Mouse (Mus musculus) MEL (cell line): ENCODE measurements around the gene Olfr551. TPM values are rescaled to one million over a fixed set of nuclear protein-coding genes. Genes with fewer than 3 reads are reported as not detected.

Experiments used
- DNase-seq: peaks from one replicate; pipeline ENCODE4 v3.0.0; 2011; ENCODE audit warnings: low read depth, low spot score
- H3K27ac ChIP-seq: 2 replicates; pipeline ENCODE4 v1.5.1; 2012; ENCODE audit warnings: low read depth, mild to moderate bottlenecking, control low read depth, low read length, moderate library complexity; ENCODE audit not compliant: control insufficient read depth
- H3K27me3 ChIP-seq, 2 experiments: fragments of 150-350 bp in 1 of 2; sonication (generic) in 1 of 2; 2 replicates each; pipeline ENCODE4 v1.6.1; 2012; ENCODE audit warnings: low read length in 2 of 2, mild to moderate bottlenecking in 2 of 2, improper control_type of control experiment in 1 of 2, moderate library complexity in 1 of 2; ENCODE audit not compliant: insufficient read depth in 2 of 2, control insufficient read depth in 1 of 2
- H3K36me3 ChIP-seq, 2 experiments: 2 replicates each; pipeline ENCODE4 v1.6.1; 2012 to 2014; ENCODE audit warnings: low read length in 2 of 2, improper control_type of control experiment in 1 of 2, inconsistent platforms in 1 of 2, mild to moderate bottlenecking in 1 of 2; ENCODE audit not compliant: insufficient read depth in 2 of 2, control insufficient read depth in 1 of 2
- H3K4me1 ChIP-seq, 2 experiments: fragments of 150-350 bp in 1 of 2; sonication (generic) in 1 of 2; 2 replicates each; pipeline ENCODE4 v1.6.1; 2012; ENCODE audit warnings: low read length in 2 of 2, improper control_type of control experiment in 1 of 2, mild to moderate bottlenecking in 1 of 2; ENCODE audit not compliant: insufficient read depth in 2 of 2, control insufficient read depth in 1 of 2
- H3K4me3 ChIP-seq, 2 experiments: fragments of 150-350 bp in 1 of 2; sonication (generic) in 1 of 2; 2 replicates each; pipeline ENCODE4 v1.5.1; 2012; ENCODE audit warnings: low read depth in 2 of 2, low read length in 2 of 2, mild to moderate bottlenecking in 2 of 2, moderate library complexity in 2 of 2, control low read depth in 1 of 2, improper control_type of control experiment in 1 of 2; ENCODE audit not compliant: control insufficient read depth in 1 of 2, insufficient read depth in 1 of 2
- H3K79me2 ChIP-seq: 2 replicates; pipeline ENCODE4 v1.6.1; 2012; ENCODE audit warnings: mild to moderate bottlenecking, low read length, moderate library complexity; ENCODE audit not compliant: control insufficient read depth, poor library complexity, insufficient read depth
- H3K9ac ChIP-seq: 2 replicates; pipeline ENCODE4 v1.6.1; 2012; ENCODE audit warnings: low read depth, mild to moderate bottlenecking, control low read depth, low read length, moderate library complexity; ENCODE audit not compliant: control insufficient read depth, poor library complexity, severe bottlenecking
- H3K9me3 ChIP-seq: fragments of 150-350 bp; sonication (generic); replicated peaks from 2 replicates; pipeline ENCODE4 v1.6.1; 2012; ENCODE audit warnings: mild to moderate bottlenecking, low read length, improper control_type of control experiment, moderate library complexity; ENCODE audit not compliant: insufficient read depth
- BHLHE40 ChIP-seq: IDR thresholded peaks from 2 replicates; pipeline ENCODE4 v1.6.1; 2012; ENCODE audit warnings: low read depth, mild to moderate bottlenecking, inconsistent platforms, low read length, improper control_type of control experiment, borderline replicate concordance
- CTCF ChIP-seq, 3 experiments: IDR thresholded peaks in 2 of 3; conservative IDR thresholded peaks in 1 of 3; 2 replicates each; pipeline ENCODE4 v1.5.1; 2011 to 2012; ENCODE audit warnings: low read length in 3 of 3, low read depth in 2 of 3, mild to moderate bottlenecking in 2 of 3, improper control_type of control experiment in 1 of 3, inconsistent platforms in 1 of 3, mixed read lengths in 1 of 3, moderate library complexity in 1 of 3; ENCODE audit not compliant: control insufficient read depth in 1 of 3, insufficient read depth in 1 of 3, poor library complexity in 1 of 3, severe bottlenecking in 1 of 3
- ELF1 ChIP-seq: IDR thresholded peaks from 2 replicates; pipeline ENCODE4 v1.6.1; 2014; ENCODE audit warnings: low read depth, mild to moderate bottlenecking, inconsistent platforms, low read length, improper control_type of control experiment, moderate library complexity
- ETS1 ChIP-seq: IDR thresholded peaks from 2 replicates; pipeline ENCODE4 v1.6.1; 2012; ENCODE audit warnings: low read depth, mild to moderate bottlenecking, inconsistent platforms, low read length, improper control_type of control experiment, moderate library complexity
- HCFC1 ChIP-seq: IDR thresholded peaks from 2 replicates; pipeline ENCODE4 v1.6.1; 2012; ENCODE audit warnings: low read depth, mild to moderate bottlenecking, inconsistent platforms, low read length, improper control_type of control experiment, moderate library complexity
- MAFK ChIP-seq: IDR thresholded peaks from 2 replicates; pipeline ENCODE4 v1.6.1; 2011; ENCODE audit warnings: low read depth, mild to moderate bottlenecking, low read length, improper control_type of control experiment, borderline replicate concordance
- MEF2A ChIP-seq: IDR thresholded peaks from 2 replicates; pipeline ENCODE4 v1.6.1; 2014; ENCODE audit warnings: low read depth, mild to moderate bottlenecking, inconsistent platforms, low read length, improper control_type of control experiment; ENCODE audit not compliant: poor library complexity, insufficient replicate concordance, severe bottlenecking; ENCODE audit errors: extremely low read depth
- MXI1 ChIP-seq: IDR thresholded peaks from 2 replicates; pipeline ENCODE4 v1.6.1; 2011; ENCODE audit warnings: mild to moderate bottlenecking, low read depth, low read length, improper control_type of control experiment
- MYC ChIP-seq: IDR thresholded peaks from 2 replicates; pipeline ENCODE4 v1.6.1; 2011; ENCODE audit warnings: low read depth, mild to moderate bottlenecking, low read length, improper control_type of control experiment, moderate library complexity
- POLR2A ChIP-seq, 2 experiments: IDR thresholded peaks; 2 replicates each; pipeline ENCODE4 v1.6.1; 2011 to 2012; ENCODE audit warnings: low read length in 2 of 2, mild to moderate bottlenecking in 2 of 2, control low read depth in 1 of 2, improper control_type of control experiment in 1 of 2, low read depth in 1 of 2, moderate library complexity in 1 of 2; ENCODE audit not compliant: control insufficient read depth in 1 of 2, insufficient read depth in 1 of 2, poor library complexity in 1 of 2
- POLR2AphosphoS5 ChIP-seq: IDR thresholded peaks from 2 replicates; pipeline ENCODE4 v1.6.1; 2012; ENCODE audit warnings: low read depth, borderline replicate concordance, mild to moderate bottlenecking, inconsistent platforms, low read length, moderate library complexity, mixed read lengths
- SIN3A ChIP-seq: IDR thresholded peaks from 2 replicates; pipeline ENCODE4 v1.6.1; 2012; ENCODE audit warnings: low read length, improper control_type of control experiment, inconsistent platforms
- SMC3 ChIP-seq: IDR thresholded peaks from 2 replicates; pipeline ENCODE4 v1.6.1; 2011; ENCODE audit warnings: low read depth, low read length, improper control_type of control experiment
- polyA plus RNA-seq, 2 experiments: library from polyadenylated mRNA; stranded (reverse) in 1 of 2; unstranded in 1 of 2; fragments of >175 nt in 1 of 2; fragments of >200 nt in 1 of 2; gene quantifications; 2 replicates each; pipeline versions ENCODE4 v1.2.1 to v1.2.4; 2012; ENCODE audit warnings: low replicate concordance in 2 of 2, low read depth in 1 of 2; ENCODE audit not compliant: insufficient read length in 2 of 2, insufficient read depth in 1 of 2, missing spikeins in 1 of 2
- total RNA-seq: library from RNA; depleted of rRNA; stranded (reverse); fragments of 300-350 nt; gene quantifications from 2 replicates; pipeline ENCODE4 v1.2.3, GENCODE M21; 2012

Olfr551 gene
- total and polyA plus RNA-seq, 3 experiments, result not detected

DNA sequence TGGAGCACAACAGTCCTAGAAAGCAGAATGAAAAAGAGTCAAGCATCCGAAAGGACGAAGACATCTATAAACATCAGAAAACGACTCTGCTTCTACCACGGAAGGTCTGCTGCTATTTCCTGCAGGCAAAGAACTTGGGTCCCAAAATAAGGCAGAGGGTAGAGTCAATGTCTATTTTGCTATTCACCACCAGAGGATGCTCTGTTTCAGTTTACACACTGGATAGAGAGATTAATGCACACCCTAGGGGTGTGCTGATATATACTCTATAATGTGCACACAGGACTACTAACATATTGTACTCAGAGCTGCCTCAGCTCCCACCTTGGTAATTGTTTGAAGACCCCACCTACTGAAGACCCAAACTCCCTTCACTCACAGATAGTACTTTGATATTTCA is 25.5 kb downstream of the Olfr551 start:
- no peaks in the 10 kb centered on the region; a peak in 1 of 4 replicates for H3K36me3 ChIP-seq
- H3K79me2 ChIP-seq, result no peaks in the 10 kb centered on the region
- H3K27ac ChIP-seq, result no peak overlapping the region
- H3K27me3 ChIP-seq, result no peaks in the 10 kb centered on the region; a peak in 1 of 4 replicates
- TF ChIP-seq POLR2AphosphoS5 (no peak), CTCF (IDR thresholded peaks at IDR 0.05 in 2 of 3, conservative IDR thresholded peaks at IDR 0.05 in 1 of 3; ENCODE audit: control insufficient read depth in 1 of 3, insufficient read depth in 1 of 3, low read depth in 2 of 3, low read length in 3 of 3, poor library complexity in 1 of 3, severe bottlenecking in 1 of 3) (peak in 2 of 3 experiments; percentile 32 to 47; a peak in 3 of 6 replicates), POLR2A (IDR thresholded peaks at IDR 0.05; ENCODE audit: control insufficient read depth in 1 of 2, insufficient read depth in 1 of 2, low read depth in 1 of 2, low read length in 2 of 2, poor library complexity in 1 of 2) (no peak), MYC (no peak), SMC3 (peak; percentile 20; the same call in 1 of the 2 replicates), MAFK (no peak)
- TF ChIP-seq, all 39 proteins: peak for 2
- no peaks in the 10 kb centered on the region for H3K9me3 ChIP-seq
- H3K4me1 ChIP-seq, result no peaks in the 10 kb centered on the region; a peak in 1 of 4 replicates
- no peak overlapping the region for H3K9ac ChIP-seq
- no peak overlapping the region for H3K4me3 ChIP-seq
- peak; percentile 21 for DNase-seq

DNA sequence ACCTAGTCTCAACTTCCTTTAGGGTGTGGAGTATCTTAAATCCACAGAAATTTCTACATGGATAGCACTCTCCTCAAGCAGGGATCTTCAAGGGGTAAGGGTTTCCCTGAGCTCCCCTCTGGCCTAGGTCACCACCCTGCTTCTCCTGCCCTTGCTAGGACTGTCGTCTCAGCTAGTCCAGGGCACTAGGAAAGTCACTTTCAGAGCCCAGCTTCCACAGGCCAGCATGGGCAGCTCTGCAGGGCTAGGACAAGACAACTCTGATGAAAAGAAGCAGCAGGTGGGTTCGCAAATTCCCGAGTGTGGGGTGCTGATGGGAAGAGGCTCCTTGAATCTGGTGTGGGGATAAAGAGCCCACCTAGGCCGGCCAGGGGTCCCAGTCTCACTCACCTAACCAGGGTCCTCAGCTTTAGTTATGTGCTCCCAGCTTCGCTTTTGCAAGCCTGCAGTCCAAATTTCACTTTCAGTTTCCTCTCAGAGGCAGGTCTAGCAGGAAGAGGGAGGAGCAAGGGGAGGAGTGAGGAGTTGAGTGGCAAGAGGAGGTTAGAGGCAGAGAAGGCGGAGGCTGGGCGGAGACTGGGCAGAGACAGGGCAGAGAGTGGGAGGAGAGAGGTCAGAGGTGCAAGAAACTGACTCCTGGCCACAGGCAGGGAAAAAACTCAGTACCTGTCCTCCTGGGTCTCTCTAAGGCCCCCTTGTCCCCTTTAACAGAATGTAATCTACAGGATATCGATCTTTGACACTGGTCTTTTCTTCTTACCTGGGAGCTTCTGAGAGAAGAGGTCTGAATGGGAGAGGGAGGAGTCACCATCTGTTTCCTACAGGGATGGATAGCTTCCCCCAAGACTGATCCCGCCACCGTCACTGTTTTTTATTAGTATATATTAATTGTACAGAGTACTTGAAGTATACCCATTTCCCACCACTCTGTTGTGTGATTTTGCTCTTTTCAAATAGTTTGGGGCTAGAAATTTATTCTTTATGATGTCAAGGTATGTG is 26.4 kb downstream of the Olfr551 start, which contains the start of gene Trim21:
TSS of gene Trim21 (minus strand) at position 488 of the 999 bp plus-strand sequence.
- Histone ChIP-seq H3K4me1 (no peaks in the 10 kb centered on the region; a peak in 1 of 4 replicates), H3K36me3 (no peaks in the 10 kb centered on the region; a peak in 1 of 4 replicates), H3K27ac (no peak within 1 kb of the TSS), H3K9ac (peak within 1 kb of the TSS; percentile 67), H3K4me3 (peak within 1 kb of the TSS; percentile 73 to 100), H3K27me3 (no peaks in the 10 kb centered on the region; a peak in 1 of 4 replicates), H3K79me2 (no peaks in the 10 kb centered on the region), H3K9me3 (no peaks in the 10 kb centered on the region)
- TF ChIP-seq ETS1 (peak; percentile 55), ELF1 (peak; percentile 70), POLR2A (IDR thresholded peaks at IDR 0.05; ENCODE audit: control insufficient read depth in 1 of 2, insufficient read depth in 1 of 2, low read depth in 1 of 2, low read length in 2 of 2, poor library complexity in 1 of 2) (peak in 1 of 2 experiments; percentile 40; a peak in 1 of 4 replicates), HCFC1 (peak; percentile 46; the same call in 1 of the 2 replicates), BHLHE40 (no peak), MXI1 (peak; percentile 64), MEF2A (no peak), SIN3A (peak; percentile 86), MAFK (no peak)
- DNase-seq, result peak; percentile 94
